In the genomic region with DNA sequence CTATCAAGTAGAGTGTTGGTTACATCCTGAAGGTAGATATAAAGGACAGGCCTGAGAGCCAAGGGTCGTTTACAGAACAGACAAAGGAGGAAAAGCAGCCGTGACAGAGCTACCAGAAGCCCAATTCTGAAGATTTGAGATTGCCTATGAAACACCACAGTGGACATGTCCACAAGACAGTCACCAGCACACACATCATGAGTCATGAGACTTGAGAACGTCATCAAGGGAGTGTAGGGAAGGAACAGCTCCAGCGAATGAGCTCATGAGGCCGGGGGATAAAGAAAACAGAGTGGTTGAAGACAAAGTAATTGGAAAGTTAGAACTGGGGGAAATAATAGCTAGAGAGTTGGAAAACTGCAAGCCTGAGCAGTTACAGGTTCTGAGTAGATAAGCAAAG, we compare ENCODE assay signal across 8 mouse cellular contexts. TPM values are rescaled to one million over a fixed set of nuclear protein-coding genes. Genes with fewer than 3 reads are reported as not detected.
DNase-seq lines count a peak whose midpoint lies in the region; ATAC-seq lines count a peak whose summit lies in the region.
"Had no signal": no experiment of that assay in that cellular context is flagged by ENCODE, and none has a peak within 500 bp of the region (broad histone marks: within the 10 kb centered on the region; RNA-seq: fewer than 3 reads in every experiment).

No protein-coding gene starts in this region.

- no peak for ATAC-seq in intestine, embryonic 16.5 days
- ATAC-seq in megakaryocyte, adult 5-6 weeks (ENCODE audit: poor library complexity, severe bottlenecking), result no peak

- no peak overlapping the region for H3K9ac ChIP-seq in intestine, embryonic 16.5 days (ENCODE audit: low read depth, low read length)

- H3K4me2 ChIP-seq in intestine, embryonic 16.5 days (ENCODE audit: low read depth, low read length), result no peak overlapping the region

- 0 out of 2 replicates have a peak, but pooled peaks cover 4% of the 10 kb centered on the region for H3K4me1 ChIP-seq in intestine, embryonic 16.5 days (ENCODE audit: control insufficient read depth, insufficient read depth, low read length)

- peak; percentile 47 for DNase-seq in urinary bladder, postnatal 14 days (ENCODE audit: low spot score)
- no peak for DNase-seq in urinary bladder, postnatal 4 days (ENCODE audit: low spot score in 2 of 2)
- DNase-seq in heart, adult 18-20 months, result peak; percentile 59 to 64
- DNase-seq in thymus, adult 18-20 months, result no peak
- DNase-seq in urinary bladder, adult 2 months (ENCODE audit: low spot score), result no peak

- WGBS in intestine, embryonic 16.5 days, result 60% methylated on average over 5 of the region's 5 CpGs

- no peaks in the 10 kb centered on the region for H3K9me3 ChIP-seq in intestine, embryonic 16.5 days (ENCODE audit: control insufficient read depth, low read length)

- no peak overlapping the region for H3K4me3 ChIP-seq in intestine, embryonic 16.5 days (ENCODE audit: low read length)

- no peaks in the 10 kb centered on the region for H3K27me3 ChIP-seq in intestine, embryonic 16.5 days (replicated peaks; ENCODE audit: control insufficient read depth, insufficient read depth, low read length)

- H3K36me3 ChIP-seq in intestine, embryonic 16.5 days (ENCODE audit: control insufficient read depth, insufficient read depth, low read length), result no peaks in the 10 kb centered on the region

- H3K27ac ChIP-seq in intestine, embryonic 16.5 days (ENCODE audit: low read length), result peak overlapping the region; percentile 59; the same call in 1 of the 2 replicates

RNA-seq across cellular contexts. Expression of gene Ugdh, which starts 22.1 kb away (rescaled TPM):
- total RNA-seq in heart, adult 18-20 months (2021), result 10 to 100 TPM; 14.2 to 22.1 TPM
- 266 and 271 TPM in 2 replicates for polyA plus RNA-seq in intestine, embryonic 16.5 days (2015; fragmentation: Nextera tagmentation; extraction: Ambion mirVana)
- total RNA-seq in megakaryocyte, adult 5-6 weeks (2015), result 87.9 and 92.7 TPM in 2 replicates
- total RNA-seq in megakaryocyte, adult 5-6 weeks (2017), result 121 TPM in 2 replicates
- 232 and 283 TPM in 2 replicates for polyA plus RNA-seq in urinary bladder, adult 2 months (2012; rRNA removed)

RNA-seq across cellular contexts. Expression of gene Gm43552, which starts 34.8 kb away (rescaled TPM):
- 1 to 10 TPM in 1 of 2 experiments, not detected in 1; 4.0 TPM for total RNA-seq in heart, adult 18-20 months (2021)
- polyA plus RNA-seq in intestine, embryonic 16.5 days (2015; fragmentation: Nextera tagmentation; extraction: Ambion mirVana), result not detected in 2 replicates
- not detected in 2 replicates for total RNA-seq in megakaryocyte, adult 5-6 weeks (2015)
- total RNA-seq in megakaryocyte, adult 5-6 weeks (2017), result not detected in 2 replicates
- polyA plus RNA-seq in urinary bladder, adult 2 months (2012; rRNA removed), result 0.34 TPM in 1 of 2 replicates, not detected in the other
- polyA plus RNA-seq: neural tube, embryonic 11.5 days had no signal

Comparison
In these comparisons a context has a peak if more than half of its experiments do, and no peak if none do; other contexts are left out.
1. DNase-seq: peak in urinary bladder, postnatal 14 days (single experiment) and heart, adult 18-20 months (2 of 2); none in urinary bladder, postnatal 4 days (0 of 2), thymus, adult 18-20 months (0 of 2) and urinary bladder, adult 2 months (single experiment).